Mouse (Mus musculus): ENCODE measurements at regions not wholly inside any gene's neighbourhood (a gene's known extent, or its start where the extent isn't known, plus 50 kb on each side); places are given as distances from the start of the nearest gene placed in this dataset.

DNA sequence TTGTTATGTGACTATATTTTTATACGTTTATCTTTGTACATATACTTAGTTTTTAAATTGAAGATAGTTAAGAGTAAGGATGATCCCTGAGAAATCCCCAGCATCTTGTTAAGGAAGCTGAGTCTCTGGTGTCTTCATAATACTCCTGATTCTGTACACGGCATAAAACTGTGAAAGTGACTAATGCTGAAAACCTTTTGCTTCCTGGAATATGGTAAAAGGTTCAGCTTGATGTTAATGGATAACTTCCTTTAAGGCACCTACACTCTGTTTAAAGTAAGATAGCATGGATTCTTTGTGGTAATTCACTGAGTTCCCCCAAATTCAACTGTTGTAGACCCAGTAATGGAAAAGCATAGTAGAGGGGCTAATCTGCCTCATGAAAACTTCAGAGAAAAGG lies 67.2 kb upstream of the Rgs1 start:
- DNase-seq, result no peak

DNA sequence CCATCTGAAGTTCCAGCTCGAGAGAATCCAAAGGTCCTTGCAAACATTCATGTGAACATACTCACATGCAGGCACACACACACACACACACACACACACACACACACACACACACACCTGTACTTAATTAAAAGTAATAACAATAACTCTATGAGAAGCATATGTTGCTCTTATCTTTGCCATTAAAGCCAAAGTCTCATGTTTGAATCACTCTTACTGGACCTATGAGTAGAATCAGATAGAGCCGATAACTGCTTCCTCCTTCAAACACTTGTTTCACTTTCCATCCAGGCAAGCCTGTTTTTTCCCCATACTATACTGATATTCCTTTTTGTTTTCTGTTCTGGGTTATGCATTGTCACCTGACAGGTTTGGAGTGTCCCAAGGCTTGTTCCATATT lies 65.3 kb upstream of the Rgs1 start:
- DNase-seq, result no peak

DNA sequence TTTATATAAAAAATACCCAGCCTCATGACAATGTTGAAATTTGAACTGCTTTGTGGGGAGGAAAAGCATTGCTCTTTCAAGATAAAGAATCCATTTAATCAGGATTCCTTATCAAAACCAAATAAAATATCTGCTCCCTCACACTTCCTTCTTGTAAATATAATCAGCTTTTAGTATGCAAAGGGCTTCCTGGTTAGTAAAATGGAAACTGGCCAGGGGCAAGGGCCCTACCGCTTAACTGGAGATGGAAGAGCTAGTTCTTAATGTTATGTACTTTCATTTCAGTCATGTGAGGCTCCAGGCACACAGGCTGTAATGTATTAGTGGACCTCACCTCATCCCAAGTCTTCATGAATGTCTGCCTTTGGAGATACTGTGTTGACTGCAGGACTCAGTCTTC lies 64.3 kb upstream of the Rgs1 start:
- DNase-seq, result no peak

DNA sequence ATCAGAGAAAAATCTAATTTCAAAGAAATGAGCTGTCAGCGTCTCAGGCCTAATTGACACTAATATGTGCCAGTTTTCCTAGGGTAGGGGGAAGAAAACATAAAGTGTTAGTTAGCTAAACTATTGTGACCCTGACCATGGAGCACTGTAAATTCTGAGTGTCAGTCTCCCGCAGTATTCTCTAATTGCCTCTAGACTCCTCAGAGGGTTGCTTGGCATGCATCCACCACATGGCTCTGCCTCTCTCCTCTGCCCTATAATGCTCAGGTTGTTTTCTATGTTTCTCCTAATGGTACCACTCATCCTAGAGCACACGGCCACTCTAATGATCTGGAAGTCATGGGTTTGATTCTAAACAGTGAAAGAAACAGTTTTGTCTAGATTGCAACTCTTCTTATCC lies 60.9 kb upstream of the Rgs1 start:
- no peak for DNase-seq

DNA sequence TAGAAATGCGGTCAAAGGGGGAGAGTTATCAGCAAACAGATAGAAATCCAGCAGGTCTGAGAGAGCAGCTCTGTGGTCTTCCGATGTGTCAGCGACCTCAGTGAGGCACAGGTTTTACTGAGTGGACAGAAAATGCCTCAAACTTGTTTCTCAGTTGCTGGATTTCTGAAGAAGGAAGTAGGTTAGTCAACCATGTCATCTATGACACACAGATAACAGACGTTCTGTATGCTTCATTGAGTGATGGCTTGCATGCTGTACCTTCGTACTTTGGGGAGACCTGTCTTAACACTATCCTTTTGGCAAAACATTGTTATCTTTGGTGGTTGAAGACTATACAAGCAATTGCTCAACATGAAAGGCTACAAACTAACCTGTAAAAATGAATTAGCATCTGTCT lies 59.3 kb upstream of the Rgs1 start:
- no peak for DNase-seq

DNA sequence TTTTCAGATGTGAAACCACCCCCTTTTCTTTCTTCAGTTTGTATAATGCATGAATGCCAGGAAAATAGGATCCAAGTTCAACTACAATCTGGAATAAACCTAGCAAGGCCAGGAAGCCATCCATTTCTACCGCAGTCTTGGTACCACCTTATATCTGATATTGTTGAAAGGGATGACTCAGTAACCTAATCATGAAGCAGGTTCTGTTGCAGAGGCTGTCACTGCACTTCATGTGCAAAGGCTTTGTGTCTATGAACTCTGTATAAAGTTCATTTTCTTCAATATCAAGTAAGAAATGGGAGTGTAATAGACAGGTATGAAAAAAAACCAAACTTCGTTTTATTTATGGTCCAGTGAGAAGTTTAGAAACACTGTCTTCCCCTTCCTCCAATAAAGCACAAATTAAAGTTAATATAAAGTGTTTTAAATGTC lies 58.8 kb upstream of the Rgs1 start:
- DNase-seq, result no peak

DNA sequence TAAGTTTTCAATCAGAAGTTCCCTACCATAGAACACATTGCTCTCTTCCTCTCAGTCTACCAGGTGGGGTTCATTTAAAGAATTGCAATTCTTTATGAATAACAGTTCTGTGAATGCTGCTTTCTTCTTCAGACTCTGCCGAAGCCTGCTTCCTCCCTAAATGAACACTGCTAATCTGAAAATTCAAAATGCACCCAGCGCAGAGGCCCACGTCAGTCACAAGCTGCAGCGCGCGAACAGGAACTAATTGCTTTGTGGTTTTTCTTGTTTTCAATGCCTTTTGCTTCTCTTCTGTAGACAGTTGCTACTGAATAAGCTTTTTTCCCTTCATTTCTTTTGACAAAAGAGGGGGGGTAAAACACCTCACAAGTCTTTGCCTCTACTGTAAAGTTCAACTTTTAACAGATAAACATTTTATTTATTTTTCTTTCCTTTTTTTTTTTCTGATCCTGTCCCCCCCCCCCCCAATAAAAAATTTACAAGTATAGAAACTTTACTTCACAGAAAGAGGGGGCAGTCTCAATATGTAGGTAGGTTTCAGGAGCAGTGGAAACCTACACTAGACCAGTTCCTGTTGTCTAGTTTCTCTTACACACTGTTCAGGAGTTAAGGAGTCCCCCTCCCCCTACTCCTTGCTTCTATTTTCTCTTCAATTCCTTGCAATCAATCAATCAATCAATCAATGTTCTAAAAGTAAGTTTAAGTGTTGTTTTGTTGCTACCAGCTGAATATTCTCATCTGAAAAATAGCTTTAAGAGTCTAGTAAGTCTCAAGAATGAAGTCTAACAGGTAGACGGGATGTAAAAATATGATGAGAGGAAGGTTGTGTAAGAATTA lies 58.2 kb upstream of the Rgs1 start:
- peak; percentile 40 for DNase-seq

DNA sequence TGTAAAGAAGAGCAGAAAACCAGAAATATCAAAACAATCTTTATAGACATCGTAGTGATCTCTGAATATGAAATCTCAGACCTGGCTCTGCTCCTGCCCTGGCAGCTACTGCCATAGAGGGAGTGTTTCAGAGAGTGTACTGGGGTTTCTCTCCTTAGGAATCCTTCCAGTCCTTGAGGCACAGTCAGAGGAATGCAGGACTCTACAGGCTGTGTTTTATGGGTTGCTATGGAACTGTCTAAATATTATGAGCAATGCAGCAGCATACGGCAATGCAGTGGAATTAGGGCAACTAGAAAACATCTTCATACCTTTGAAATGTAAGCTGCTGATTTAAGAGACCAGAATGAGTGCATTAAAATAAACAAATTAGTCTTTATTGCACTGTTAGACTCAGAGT lies 57.2 kb upstream of the Rgs1 start:
- DNase-seq, result no peak

DNA sequence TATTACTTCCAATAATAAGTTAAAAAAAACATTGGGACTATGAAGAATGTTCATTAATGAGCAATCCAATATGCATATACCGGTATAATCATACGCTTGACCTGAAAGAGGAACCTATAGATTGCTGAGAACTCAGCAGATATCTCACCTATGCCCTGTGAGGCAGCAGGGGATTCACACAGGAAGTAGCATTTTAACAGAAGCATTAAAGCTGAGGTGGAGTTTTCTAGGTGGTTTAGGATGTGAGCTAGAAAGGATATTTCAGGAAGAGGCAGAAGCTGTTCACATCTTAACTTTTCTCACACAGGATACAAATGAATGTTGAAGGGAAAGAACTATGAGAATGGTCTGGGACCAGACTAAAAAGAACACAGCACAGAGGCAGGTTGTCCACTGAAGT lies 51.6 kb upstream of the Rgs1 start:
- DNase-seq, result no peak
